Mouse (Mus musculus): Measurements from ENCODE around the gene Fgd3. TPM values are rescaled to one million over a fixed set of nuclear protein-coding genes. Genes with fewer than 3 reads are reported as not detected.

Gene Fgd3
- 0.98 TPM in 2 replicates for polyA plus RNA-seq (2016; fragmentation: Nextera tagmentation; extraction: Ambion mirVana)

GRCm38 (mm10) chr13:49320040-49320439, at the start of gene Fgd3:
Fgd3 (minus strand) TSS chr13:49320311.
- Histone ChIP-seq H3K27me3 (ENCODE audit: insufficient read depth, poor library complexity, severe bottlenecking) (peaks cover 61% of the 10 kb centered on the region), H3K27ac (peak within 1 kb of the TSS; percentile 83), H3K4me1 (replicated peaks) (peaks cover 68% of the 10 kb centered on the region), H3K4me3 (peak within 1 kb of the TSS; percentile 47), H3K36me3 (no peaks in the 10 kb centered on the region), H3K9me3 (no peaks in the 10 kb centered on the region)
- peak; percentile 91 for DNase-seq (ENCODE audit: low spot score)
- under 1% methylated on average over 10 of the region's 10 CpGs for WGBS

DNA sequence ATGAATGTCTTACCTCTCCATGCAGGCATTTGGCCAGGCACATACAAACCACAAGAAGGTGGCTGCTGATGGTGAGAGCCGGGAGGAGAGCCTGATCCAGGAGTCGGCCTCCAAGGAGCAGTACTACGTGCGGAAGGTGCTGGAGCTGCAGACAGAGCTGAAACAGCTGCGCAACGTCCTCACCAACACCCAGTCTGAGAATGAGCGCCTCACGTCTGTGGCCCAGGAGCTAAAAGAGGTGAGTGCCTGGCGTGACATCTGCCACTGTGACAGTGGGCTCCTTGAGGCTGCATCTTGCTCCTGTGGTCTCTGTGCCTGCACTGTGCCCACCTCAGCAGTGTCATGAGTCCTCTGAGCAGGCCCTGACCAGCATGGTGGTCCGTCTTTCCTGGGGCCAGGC, 49.3 kb upstream of the Fgd3 start:
- peaks cover 51% of the 10 kb centered on the region for H3K36me3 ChIP-seq
- no peaks in the 10 kb centered on the region for H3K27me3 ChIP-seq (ENCODE audit: insufficient read depth, poor library complexity, severe bottlenecking)
- no peak overlapping the region for H3K4me3 ChIP-seq
- H3K4me1 ChIP-seq (replicated peaks), result peaks cover 42% of the 10 kb centered on the region
- no peak for DNase-seq (ENCODE audit: low spot score)
- H3K27ac ChIP-seq, result no peak overlapping the region
- no peaks in the 10 kb centered on the region for H3K9me3 ChIP-seq
- WGBS, result 92% methylated on average over 10 of the region's 10 CpGs

DNA sequence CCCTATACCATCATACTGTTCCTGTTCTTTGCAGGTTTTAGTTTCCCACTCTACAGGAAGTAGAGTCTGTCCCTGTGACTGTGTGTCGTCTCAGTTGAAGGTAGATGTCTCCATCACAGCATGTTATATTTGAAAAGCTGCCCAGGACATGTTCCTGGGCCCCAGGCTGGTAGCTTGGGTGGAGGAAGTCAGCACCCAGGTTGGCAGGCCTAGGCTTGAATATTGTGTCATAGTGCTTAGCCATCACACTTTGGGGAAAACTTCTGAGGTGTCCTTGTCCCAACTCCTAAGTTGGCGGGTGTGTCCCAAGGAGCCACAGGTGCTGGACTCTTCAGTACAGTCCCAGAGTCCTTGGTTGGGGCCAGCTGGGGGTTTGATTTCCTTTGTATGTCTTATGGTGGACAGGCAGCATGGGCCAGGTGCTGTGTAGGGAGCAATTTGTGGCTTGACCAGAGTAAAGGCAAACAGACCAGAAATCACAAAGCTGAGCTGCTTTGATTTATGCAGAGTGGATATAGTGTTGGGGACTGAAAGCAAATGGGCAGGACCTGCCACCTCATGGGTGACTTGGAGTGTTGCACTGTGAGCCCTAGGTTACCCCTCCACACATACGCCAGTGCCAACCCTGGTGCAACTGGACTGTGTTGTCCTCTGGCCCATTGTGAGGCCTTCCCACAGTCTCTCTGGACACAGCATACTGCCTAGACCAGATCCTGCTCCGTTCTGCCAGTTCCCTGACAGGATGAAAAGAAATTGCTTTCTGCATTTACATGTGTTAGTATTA, 47.7 kb upstream of the Fgd3 start:
- peaks cover 36% of the 10 kb centered on the region for H3K4me1 ChIP-seq (replicated peaks)
- DNase-seq (ENCODE audit: low spot score), result no peak
- no peaks in the 10 kb centered on the region for H3K9me3 ChIP-seq
- H3K36me3 ChIP-seq, result peaks cover 40% of the 10 kb centered on the region
- no peak overlapping the region for H3K4me3 ChIP-seq
- no peaks in the 10 kb centered on the region for H3K27me3 ChIP-seq (ENCODE audit: insufficient read depth, poor library complexity, severe bottlenecking)
- WGBS, result 90% methylated on average over 4 of the region's 4 CpGs
- H3K27ac ChIP-seq, result no peak overlapping the region

DNA sequence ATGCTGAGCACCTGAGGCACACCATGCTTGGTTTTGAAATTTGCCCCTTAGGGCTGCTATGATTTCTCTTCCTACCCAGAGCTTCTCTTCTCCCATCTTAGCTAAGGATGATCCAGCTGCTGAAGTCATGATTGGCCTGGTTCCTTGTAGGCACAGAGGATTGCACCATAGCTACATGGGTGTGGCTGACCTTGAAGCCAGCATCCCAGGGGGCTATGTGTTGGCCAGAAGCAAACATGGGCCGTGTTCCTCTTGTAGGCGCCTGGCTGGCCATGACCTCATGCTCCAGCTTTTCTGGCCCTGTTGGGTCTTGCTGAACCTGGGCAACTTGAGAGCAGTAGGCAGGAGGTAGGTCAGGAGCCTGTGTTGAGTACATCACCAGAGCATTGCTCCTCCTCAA, 44.6 kb upstream of the Fgd3 start:
- Histone ChIP-seq H3K4me1 (replicated peaks) (peaks cover 30% of the 10 kb centered on the region), H3K9me3 (no peaks in the 10 kb centered on the region), H3K27ac (no peak overlapping the region), H3K36me3 (peaks cover 9% of the 10 kb centered on the region), H3K4me3 (no peak overlapping the region), H3K27me3 (ENCODE audit: insufficient read depth, poor library complexity, severe bottlenecking) (no peaks in the 10 kb centered on the region)
- WGBS, result 91% methylated on average over 2 of the region's 2 CpGs
- DNase-seq (ENCODE audit: low spot score), result no peak

GRCm38 (mm10) chr13:49362804-49363203, 42.7 kb upstream of the Fgd3 start:
- no peak for DNase-seq (ENCODE audit: low spot score)
- Histone ChIP-seq H3K36me3 (peaks cover 10% of the 10 kb centered on the region), H3K4me1 (replicated peaks) (peaks cover 24% of the 10 kb centered on the region), H3K4me3 (no peak overlapping the region), H3K27me3 (ENCODE audit: insufficient read depth, poor library complexity, severe bottlenecking) (no peaks in the 10 kb centered on the region), H3K9me3 (no peaks in the 10 kb centered on the region), H3K27ac (0 out of 2 replicates have a peak overlapping the region, but pooled peaks have one; percentile 35)
- WGBS, result 95% methylated on average over 2 of the region's 2 CpGs

DNA sequence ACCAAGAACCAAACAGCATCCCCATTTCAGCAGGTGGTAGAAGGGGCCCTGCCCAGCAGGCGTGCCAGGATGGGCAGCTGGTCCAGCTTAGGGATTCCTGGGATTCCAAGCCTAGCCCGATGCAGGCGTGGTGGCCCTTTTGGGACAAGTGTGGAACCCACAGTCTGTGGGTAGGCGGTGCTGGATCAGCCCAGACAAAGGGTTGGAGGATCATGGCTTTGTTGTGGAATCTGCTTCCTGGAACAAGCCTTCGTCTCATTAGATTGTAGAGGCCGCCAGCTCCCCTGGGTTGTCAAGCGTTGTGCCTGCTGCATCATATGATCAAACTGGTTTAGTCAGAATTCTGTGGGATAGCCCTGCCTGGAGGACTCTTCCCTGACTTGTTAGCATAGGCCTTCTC, 42.3 kb upstream of the Fgd3 start:
- Histone ChIP-seq H3K36me3 (peaks cover 14% of the 10 kb centered on the region), H3K9me3 (no peaks in the 10 kb centered on the region), H3K27me3 (ENCODE audit: insufficient read depth, poor library complexity, severe bottlenecking) (no peaks in the 10 kb centered on the region), H3K27ac (peak overlapping the region; percentile 60; the same call in 1 of the 2 replicates), H3K4me3 (no peak overlapping the region), H3K4me1 (replicated peaks) (peaks cover 23% of the 10 kb centered on the region)
- WGBS, result 79% methylated on average over 7 of the region's 7 CpGs
- no peak for DNase-seq (ENCODE audit: low spot score)

DNA sequence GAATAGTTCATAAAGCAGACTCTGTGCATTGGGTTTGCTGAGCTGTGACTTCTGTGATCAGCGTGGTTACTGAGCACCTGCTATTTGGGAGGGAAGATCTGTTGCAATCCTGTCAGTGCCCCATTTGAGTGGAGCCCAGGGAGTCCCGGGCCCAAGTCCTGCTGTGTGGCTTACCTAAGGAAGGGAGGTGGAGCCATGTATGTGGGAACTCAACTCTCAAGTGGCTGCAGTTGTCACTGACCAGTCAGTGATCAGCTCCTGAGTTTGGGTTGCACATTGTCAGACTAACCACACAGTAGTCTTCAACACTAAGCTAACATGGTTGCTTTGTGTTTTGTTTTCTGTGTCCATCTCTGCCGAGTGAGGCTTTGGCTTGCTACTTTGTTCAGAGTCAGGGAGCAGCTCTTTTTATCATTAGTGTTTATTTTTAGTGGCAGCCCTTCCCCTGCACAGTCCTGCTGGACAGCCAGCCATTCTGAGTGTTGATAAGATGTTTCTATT, 40.8 kb upstream of the Fgd3 start:
- Histone ChIP-seq H3K9me3 (no peaks in the 10 kb centered on the region), H3K4me1 (replicated peaks) (peaks cover 21% of the 10 kb centered on the region), H3K36me3 (peaks cover 28% of the 10 kb centered on the region), H3K27me3 (ENCODE audit: insufficient read depth, poor library complexity, severe bottlenecking) (no peaks in the 10 kb centered on the region), H3K27ac (no peak overlapping the region), H3K4me3 (no peak overlapping the region)
- 46% methylated on average over 3 of the region's 3 CpGs for WGBS
- DNase-seq (ENCODE audit: low spot score), result no peak

DNA sequence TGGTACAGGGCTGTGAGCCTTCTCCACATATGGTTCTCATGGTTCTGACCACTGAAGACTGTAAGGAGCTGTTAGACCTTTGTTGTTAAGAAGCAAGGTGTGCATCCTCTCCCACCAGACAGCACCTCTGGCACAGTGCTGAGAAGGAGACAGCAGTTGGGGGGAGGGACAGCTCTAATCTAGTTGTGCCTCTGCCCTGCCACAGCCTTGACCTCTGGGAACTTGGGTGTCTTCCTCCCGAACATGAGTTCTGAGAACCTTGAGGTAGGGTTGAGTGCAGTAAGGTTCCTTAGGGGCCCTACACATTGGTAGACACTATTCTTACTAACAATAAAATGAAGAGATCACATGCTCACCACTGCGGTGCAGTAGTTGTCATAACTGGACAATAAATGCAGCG, 38.1 kb upstream of the Fgd3 start:
- no peak for DNase-seq (ENCODE audit: low spot score)
- 90% methylated on average over 3 of the region's 3 CpGs for WGBS
- peaks cover 29% of the 10 kb centered on the region for H3K36me3 ChIP-seq

GRCm38 (mm10) chr13:49357367-49358026, 37.4 kb upstream of the Fgd3 start:
- Histone ChIP-seq H3K27ac (no peak overlapping the region), H3K4me3 (no peak overlapping the region), H3K9me3 (no peaks in the 10 kb centered on the region), H3K27me3 (ENCODE audit: insufficient read depth, poor library complexity, severe bottlenecking) (no peaks in the 10 kb centered on the region), H3K4me1 (replicated peaks) (peaks cover 42% of the 10 kb centered on the region), H3K36me3 (peaks cover 29% of the 10 kb centered on the region)
- 96% methylated on average over 8 of the region's 8 CpGs for WGBS
- DNase-seq (ENCODE audit: low spot score), result no peak

More for the DNA sequence above, 38.1 kb upstream of the Fgd3 start:
- Histone ChIP-seq H3K4me1 (replicated peaks) (peaks cover 38% of the 10 kb centered on the region), H3K27me3 (ENCODE audit: insufficient read depth, poor library complexity, severe bottlenecking) (no peaks in the 10 kb centered on the region), H3K9me3 (no peaks in the 10 kb centered on the region), H3K4me3 (no peak overlapping the region), H3K27ac (no peak overlapping the region)

- DNase-seq (ENCODE audit: low spot score), result no peak
- H3K9me3 ChIP-seq, result no peaks in the 10 kb centered on the region
- WGBS, result 84% methylated on average over 7 of the region's 7 CpGs
Observed at GRCm38 (mm10) chr13:49356090-49356489, 36.0 kb upstream of the Fgd3 start.

DNA sequence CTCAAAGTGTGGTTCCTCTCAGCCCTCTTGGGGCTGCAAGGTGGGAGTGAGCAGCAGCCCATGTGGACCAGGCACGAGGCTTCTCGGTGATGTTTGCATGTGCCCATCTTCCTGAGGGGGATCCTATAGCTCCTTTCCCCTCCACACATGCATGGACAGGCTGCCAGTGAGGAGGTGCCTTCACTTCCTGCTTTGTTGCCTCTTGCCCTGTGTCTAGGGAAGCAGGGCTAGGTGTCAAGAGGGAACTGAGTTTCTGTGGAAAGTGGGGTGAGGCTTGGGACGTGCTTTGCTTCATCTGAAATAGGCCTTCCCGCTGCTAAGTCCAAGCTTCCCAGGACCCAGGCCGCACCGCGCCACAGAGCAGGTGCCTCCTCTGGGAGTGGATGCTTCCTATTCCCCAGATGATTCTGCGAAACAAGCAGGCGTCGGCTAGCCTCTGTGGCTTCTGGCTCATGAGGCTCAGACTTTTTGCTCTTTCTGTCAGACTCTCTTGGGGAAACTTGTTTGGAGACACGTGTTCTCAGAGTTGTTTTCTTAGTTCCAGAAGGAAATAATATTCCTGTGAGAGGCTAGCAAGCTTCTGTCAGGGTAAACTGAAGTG, 35.5 kb upstream of the Fgd3 start:
- Histone ChIP-seq H3K27ac (0 out of 2 replicates have a peak overlapping the region, but pooled peaks have one; percentile 23), H3K36me3 (peaks cover 29% of the 10 kb centered on the region), H3K27me3 (ENCODE audit: insufficient read depth, poor library complexity, severe bottlenecking) (no peaks in the 10 kb centered on the region), H3K9me3 (no peaks in the 10 kb centered on the region), H3K4me1 (replicated peaks) (peaks cover 36% of the 10 kb centered on the region), H3K4me3 (no peak overlapping the region)
- 88% methylated on average over 11 of the region's 11 CpGs for WGBS
- no peak for DNase-seq (ENCODE audit: low spot score)

More at GRCm38 (mm10) chr13:49356090-49356489, 36.0 kb upstream of the Fgd3 start:
- Histone ChIP-seq H3K4me3 (no peak overlapping the region), H3K27ac (no peak overlapping the region), H3K4me1 (replicated peaks) (peaks cover 41% of the 10 kb centered on the region), H3K27me3 (ENCODE audit: insufficient read depth, poor library complexity, severe bottlenecking) (no peaks in the 10 kb centered on the region), H3K36me3 (peaks cover 29% of the 10 kb centered on the region)

GRCm38 (mm10) chr13:49353991-49354507, 33.9 kb upstream of the Fgd3 start:
- no peaks in the 10 kb centered on the region for H3K9me3 ChIP-seq
- H3K27me3 ChIP-seq (ENCODE audit: insufficient read depth, poor library complexity, severe bottlenecking), result no peaks in the 10 kb centered on the region
- H3K36me3 ChIP-seq, result peaks cover 29% of the 10 kb centered on the region
- WGBS, result 81% methylated on average over 5 of the region's 5 CpGs
- H3K4me3 ChIP-seq, result no peak overlapping the region
- H3K27ac ChIP-seq, result peak overlapping the region; percentile 63
- H3K4me1 ChIP-seq (replicated peaks), result peaks cover 36% of the 10 kb centered on the region
- no peak for DNase-seq (ENCODE audit: low spot score)
